Mouse (Mus musculus) stomach, postnatal 0 days (tissue): ENCODE data around the gene Lmo1. TPM values are rescaled to one million over a fixed set of nuclear protein-coding genes. Genes with fewer than 3 reads are reported as not detected.
"Not testable (repeated sequence)": the region's sequence is repeated elsewhere in the genome, so short reads cannot be mapped to it uniquely, and the experiment has no call there.

Experiments used
- ATAC-seq: fragments of 200-750 bp; cut with Nextera tagmentation; 2 replicates; pipeline ENCODE4 v1.8.0; 2017; ENCODE audit not compliant: low FRiP score, low TSS enrichment
- DNase-seq: peaks from one replicate; pipeline ENCODE4 v3.0.0-alpha.2; 2016; ENCODE audit warnings: low spot score
- H3K27ac ChIP-seq: fragments of 300-500 bp; sonication (generic); replicated peaks from 2 replicates; pipeline ENCODE4 v1.5.1; 2014; ENCODE audit warnings: mild to moderate bottlenecking, control low read depth
- H3K27me3 ChIP-seq: fragments of 300-500 bp; sonication (generic); 2 replicates; pipeline ENCODE4 v1.6.1; 2014; ENCODE audit warnings: low read length; ENCODE audit not compliant: control insufficient read depth, insufficient read depth
- H3K36me3 ChIP-seq: fragments of 300-500 bp; sonication (generic); 2 replicates; pipeline ENCODE4 v1.6.1; 2014; ENCODE audit warnings: low read length, mixed read lengths; ENCODE audit not compliant: control insufficient read depth, insufficient read depth
- H3K4me1 ChIP-seq: fragments of 300-500 bp; sonication (generic); replicated peaks from 2 replicates; pipeline ENCODE4 v1.6.1; 2014; ENCODE audit warnings: antibody characterized with exemption; ENCODE audit not compliant: control insufficient read depth, insufficient read depth
- H3K4me2 ChIP-seq: fragments of 300-500 bp; sonication (generic); replicated peaks from 2 replicates; pipeline ENCODE4 v1.6.1; 2014; ENCODE audit warnings: low read depth, mild to moderate bottlenecking, control low read depth, moderate library complexity
- H3K4me3 ChIP-seq: fragments of 300-500 bp; sonication (generic); 2 replicates; pipeline ENCODE4 v1.5.1; 2014; ENCODE audit warnings: low read depth, low read length, control low read depth
- H3K9ac ChIP-seq: fragments of 300-500 bp; sonication (generic); 2 replicates; pipeline ENCODE4 v1.6.1; 2014; ENCODE audit warnings: mild to moderate bottlenecking, low read length, control low read depth, mixed read lengths
- H3K9me3 ChIP-seq: fragments of 300-500 bp; sonication (generic); 2 replicates; pipeline ENCODE4 v1.6.1; 2016; ENCODE audit warnings: low read length; ENCODE audit not compliant: control insufficient read depth
- CTCF ChIP-seq: IDR thresholded peaks from 2 replicates; pipeline ENCODE4 v1.5.1; 2016; ENCODE audit warnings: antibody characterized with exemption, low read depth, mild to moderate bottlenecking, moderate library complexity
- EP300 ChIP-seq: optimal IDR thresholded peaks from 2 replicates; pipeline ENCODE3; 2016; ENCODE audit warnings: antibody characterized with exemption
- WGBS: fragments of 180-500 bp; shearing (Covaris S2); extraction: QIAGEN DNeasy Blood & Tissue Kit; methylation state at CpG from one replicate; pipeline ENCODE4 v1.1.7; 2014; 5-methylcytosine and 5-hydroxymethylcytosine counted together
- polyA plus RNA-seq: library from polyadenylated mRNA; unstranded; fragments of >200 nt; fragmentation: Nextera tagmentation; extraction: Ambion mirVana; gene quantifications from 2 replicates; pipeline ENCODE4 v1.2.1, GENCODE M21; 2015

Gene Lmo1
- polyA plus RNA-seq, 1 experiment from 2014 or later, result 22.4 TPM

- ATAC-seq, result no peak
- H3K4me1 ChIP-seq, result no peaks in the 10 kb centered on the region
- H3K27me3 ChIP-seq, result no peaks in the 10 kb centered on the region
- H3K36me3 ChIP-seq, result no peaks in the 10 kb centered on the region
- DNase-seq, result no peak
- no peak overlapping the region for H3K9ac ChIP-seq
- H3K4me3 ChIP-seq, result no peak overlapping the region
- H3K27ac ChIP-seq, result no peak overlapping the region
- no peak overlapping the region for H3K4me2 ChIP-seq
- TF ChIP-seq CTCF (no peak), EP300 (no peak)
- H3K9me3 ChIP-seq, result no peaks in the 10 kb centered on the region
- 72% methylated on average over 4 of the region's 4 CpGs for WGBS
Observed at GRCm38 (mm10) chr7:109096618-109097017, 78.4 kb downstream of the Lmo1 start.

GRCm38 (mm10) chr7:109094294-109094693, 80.7 kb downstream of the Lmo1 start:
- no peaks in the 10 kb centered on the region for H3K9me3 ChIP-seq
- H3K27me3 ChIP-seq, result no peaks in the 10 kb centered on the region
- 78% methylated on average over 7 of the region's 7 CpGs for whole genome bisulfite sequencing
- no peak overlapping the region for H3K27ac ChIP-seq
- DNase-seq (no peak), ATAC-seq (no peak)
- no peak overlapping the region for H3K4me2 ChIP-seq
- H3K36me3 ChIP-seq, result no peaks in the 10 kb centered on the region
- no peak overlapping the region for H3K4me3 ChIP-seq
- no peaks in the 10 kb centered on the region for H3K4me1 ChIP-seq
- TF ChIP-seq EP300, result no peak
- H3K9ac ChIP-seq, result no peak overlapping the region

- not testable (repeated sequence) for H3K27me3 ChIP-seq, DNase-seq, ATAC-seq, H3K27ac ChIP-seq, H3K4me3 ChIP-seq, H3K4me2 ChIP-seq, H3K36me3 ChIP-seq, H3K4me1 ChIP-seq, H3K9ac ChIP-seq, H3K9me3 ChIP-seq
- 100% methylated on average over 1 of the region's 2 CpGs for WGBS
Observed at GRCm38 (mm10) chr7:109091316-109091715, 83.7 kb downstream of the Lmo1 start.

Other genes with a start within 250 kb of the Lmo1 start
- gene Nlrp10, start 245.0 kb downstream of the Lmo1 start, polyA plus RNA-seq, result 12.2 and 12.6 TPM in 2 replicates
- gene Eif3f, start 240.8 kb downstream of the Lmo1 start, polyA plus RNA-seq, result 70.1 and 75.8 TPM in 2 replicates
- gene Tub, start 224.9 kb downstream of the Lmo1 start, polyA plus RNA-seq, result 0.75 and 0.90 TPM in 2 replicates
- gene Ric3, start 91.9 kb downstream of the Lmo1 start, polyA plus RNA-seq, result 0.93 and 1.1 TPM in 2 replicates